Mouse (Mus musculus) olfactory bulb, adult 2 months (tissue): ENCODE results near the gene Me1. TPM values are rescaled to one million over a fixed set of nuclear protein-coding genes. Genes with fewer than 3 reads are reported as not detected.

Experiments
- H3K27ac ChIP-seq: fragments of 200-500 bp; 2 replicates; pipeline ENCODE4 v1.5.1; 2012; ENCODE audit warnings: low read depth, low read length; ENCODE audit not compliant: insufficient read depth
- H3K4me1 ChIP-seq: fragments of 200-500 bp; 2 replicates; pipeline ENCODE4 v1.6.1; 2012; ENCODE audit warnings: low read length; ENCODE audit not compliant: control insufficient read depth, insufficient read depth
- H3K4me3 ChIP-seq: fragments of 200-500 bp; 2 replicates; pipeline ENCODE4 v1.5.1; 2012; ENCODE audit warnings: mild to moderate bottlenecking, low read depth, low read length, moderate library complexity; ENCODE audit not compliant: insufficient read depth
- CTCF ChIP-seq: fragments of 200-500 bp; IDR thresholded peaks from 2 replicates; pipeline ENCODE4 v1.5.1; 2012; ENCODE audit warnings: low read depth, mild to moderate bottlenecking, low read length, moderate library complexity; ENCODE audit not compliant: insufficient read depth
- POLR2A ChIP-seq: fragments of 200-500 bp; IDR thresholded peaks from 2 replicates; pipeline ENCODE4 v1.6.1; 2012; ENCODE audit warnings: mild to moderate bottlenecking, low read depth, low read length, moderate library complexity; ENCODE audit not compliant: insufficient read depth
- WGBS: fragments of 180-500 bp; shearing (Covaris S2); methylation state at CpG from one replicate; pipeline ENCODE4 v1.1.7; 2018; 5-methylcytosine and 5-hydroxymethylcytosine counted together
- polyA plus RNA-seq: library from polyadenylated mRNA; stranded (reverse); fragments of >200 nt; gene quantifications from 2 replicates; pipeline ENCODE4 v1.2.4, GENCODE M21; 2012; ENCODE audit warnings: low replicate concordance; ENCODE audit not compliant: missing spikeins, insufficient read depth, insufficient read length

Me1 gene
- polyA plus RNA-seq, 1 experiment = not detected

DNA sequence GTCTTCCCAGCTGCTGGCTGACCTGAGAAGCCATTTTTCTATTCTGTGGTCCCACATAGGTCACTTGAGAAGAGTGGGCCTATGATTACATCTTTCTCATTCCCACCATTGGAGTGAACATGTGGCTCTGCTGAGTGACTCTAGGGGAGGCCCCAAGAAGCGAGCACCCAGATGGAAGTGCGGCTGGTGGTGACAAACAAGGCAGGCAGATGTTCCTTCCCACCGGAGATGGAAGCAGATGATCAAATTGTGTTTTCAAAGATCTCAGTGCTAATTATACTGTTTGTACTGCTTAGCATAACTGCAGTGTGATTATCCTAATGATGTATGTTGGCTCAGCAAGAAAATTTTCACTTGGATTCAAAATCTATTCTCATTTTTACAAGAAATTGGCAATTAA is 18.3 kb upstream of the Me1 start:
- H3K27ac ChIP-seq = no peak overlapping the region
- 36% methylated on average over 3 of the region's 3 CpGs for WGBS
- no peaks in the 10 kb centered on the region for H3K4me1 ChIP-seq
- H3K4me3 ChIP-seq = no peak overlapping the region
- TF ChIP-seq POLR2A (no peak), CTCF (no peak)

- WGBS = 91% methylated on average over 2 of the region's 2 CpGs
- Histone ChIP-seq H3K4me3 (no peak overlapping the region), H3K27ac (no peak overlapping the region), H3K4me1 (no peaks in the 10 kb centered on the region)
- TF ChIP-seq CTCF (no peak), POLR2A (no peak)
These were observed 16.9 kb upstream of the Me1 start for GRCm38 (mm10) chr9:86712648-86713047.

- H3K4me3 ChIP-seq = no peak overlapping the region
- no peaks in the 10 kb centered on the region for H3K4me1 ChIP-seq
- H3K27ac ChIP-seq = no peak overlapping the region
- TF ChIP-seq CTCF (no peak), POLR2A (no peak)
- 98% methylated on average over 2 of the region's 2 CpGs for WGBS
These were observed 14.4 kb upstream of the Me1 start for GRCm38 (mm10) chr9:86710091-86710634.

DNA sequence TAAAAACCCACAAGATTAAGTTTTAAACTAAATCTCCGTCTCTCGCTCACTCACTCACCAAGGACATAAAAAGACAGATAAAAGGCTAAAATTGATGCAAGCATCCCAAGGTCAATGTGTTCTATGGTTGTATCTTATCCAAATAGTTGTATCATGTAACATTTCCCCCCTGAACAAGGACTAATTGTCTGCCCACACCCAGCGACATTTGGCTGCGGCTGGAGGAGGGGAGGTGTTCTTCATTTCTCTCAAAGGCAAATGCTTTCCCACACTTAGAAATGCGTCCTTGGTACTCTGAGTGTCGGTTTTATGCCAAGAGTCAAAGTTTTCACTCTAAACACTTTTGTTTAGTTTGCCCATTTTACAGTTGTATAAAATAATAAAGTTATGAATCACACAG is 13.2 kb upstream of the Me1 start:
- WGBS = 63% methylated on average over 6 of the region's 6 CpGs
- TF ChIP-seq POLR2A = no peak
- TF ChIP-seq CTCF = no peak
- no peaks in the 10 kb centered on the region for H3K4me1 ChIP-seq
- H3K27ac ChIP-seq = no peak overlapping the region
- no peak overlapping the region for H3K4me3 ChIP-seq

DNA sequence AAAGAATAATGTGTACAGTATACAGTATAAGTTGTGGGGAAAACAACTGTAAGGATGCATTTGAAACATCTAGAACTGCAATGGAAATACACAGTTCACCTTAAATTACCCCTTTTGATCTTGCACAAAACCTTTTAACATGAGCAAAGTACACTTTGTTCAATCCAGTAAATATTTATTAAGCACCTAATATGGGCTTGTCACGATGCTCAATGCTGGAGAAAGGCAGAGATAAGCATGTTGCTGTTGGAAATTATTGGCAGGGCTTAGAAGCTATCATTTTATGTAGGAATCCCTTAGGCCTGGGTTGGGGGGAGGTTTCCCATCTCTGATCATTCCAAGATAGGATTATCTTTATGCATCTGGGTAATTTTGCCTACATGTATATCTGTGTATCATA is 11.7 kb upstream of the Me1 start:
- WGBS = 70% methylated on average over 1 of the region's 1 CpGs
- Histone ChIP-seq H3K4me1 (no peaks in the 10 kb centered on the region), H3K27ac (no peak overlapping the region), H3K4me3 (no peak overlapping the region)
- no peak for TF ChIP-seq CTCF
- TF ChIP-seq POLR2A = no peak

DNA sequence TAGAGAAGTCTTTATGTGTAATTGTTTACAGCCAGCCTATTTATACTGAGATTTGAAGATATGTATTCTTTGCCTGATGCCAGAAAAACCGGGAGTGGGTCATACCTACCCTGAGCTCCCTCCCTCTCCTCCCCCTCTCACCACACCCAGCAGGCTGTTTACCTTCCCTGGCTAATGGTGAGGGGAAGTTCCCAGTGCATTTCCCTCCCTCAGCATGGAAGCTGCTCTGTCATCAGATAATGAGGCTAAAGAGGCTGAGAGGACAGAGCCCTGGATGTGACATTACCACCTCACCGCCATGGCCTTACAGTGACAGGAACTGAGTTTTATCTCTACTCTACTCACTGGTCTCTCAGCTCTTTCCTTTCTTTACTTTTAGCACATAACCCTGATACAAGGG is 6.1 kb upstream of the Me1 start:
- TF ChIP-seq POLR2A = no peak
- no peak for TF ChIP-seq CTCF
- no peaks in the 10 kb centered on the region for H3K4me1 ChIP-seq
- no peak overlapping the region for H3K4me3 ChIP-seq
- WGBS = 68% methylated on average over 2 of the region's 2 CpGs
- H3K27ac ChIP-seq = no peak overlapping the region

DNA sequence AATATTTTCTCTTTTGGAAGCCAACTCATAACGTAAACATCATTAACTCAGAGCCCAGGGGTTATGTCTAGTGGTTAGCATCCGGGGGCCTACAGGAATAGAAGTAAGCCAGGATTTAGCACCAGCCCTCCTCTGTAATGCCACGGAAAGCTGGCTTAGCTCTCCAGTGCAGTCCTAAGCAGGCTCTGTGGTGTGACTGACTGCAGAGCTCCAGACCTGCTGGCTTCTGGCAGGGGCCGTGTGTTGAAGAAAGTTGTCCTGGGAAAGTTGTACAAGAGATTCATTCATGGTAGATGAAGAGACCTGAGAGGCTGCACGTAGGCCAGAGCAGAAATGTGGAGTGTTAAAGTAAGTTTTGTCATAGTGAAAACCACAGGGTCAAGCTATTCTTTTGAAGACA is 5.5 kb upstream of the Me1 start:
- TF ChIP-seq CTCF (no peak), POLR2A (no peak)
- Histone ChIP-seq H3K4me3 (no peak overlapping the region), H3K4me1 (no peaks in the 10 kb centered on the region), H3K27ac (no peak overlapping the region)
- 65% methylated on average over 5 of the region's 5 CpGs for WGBS

DNA sequence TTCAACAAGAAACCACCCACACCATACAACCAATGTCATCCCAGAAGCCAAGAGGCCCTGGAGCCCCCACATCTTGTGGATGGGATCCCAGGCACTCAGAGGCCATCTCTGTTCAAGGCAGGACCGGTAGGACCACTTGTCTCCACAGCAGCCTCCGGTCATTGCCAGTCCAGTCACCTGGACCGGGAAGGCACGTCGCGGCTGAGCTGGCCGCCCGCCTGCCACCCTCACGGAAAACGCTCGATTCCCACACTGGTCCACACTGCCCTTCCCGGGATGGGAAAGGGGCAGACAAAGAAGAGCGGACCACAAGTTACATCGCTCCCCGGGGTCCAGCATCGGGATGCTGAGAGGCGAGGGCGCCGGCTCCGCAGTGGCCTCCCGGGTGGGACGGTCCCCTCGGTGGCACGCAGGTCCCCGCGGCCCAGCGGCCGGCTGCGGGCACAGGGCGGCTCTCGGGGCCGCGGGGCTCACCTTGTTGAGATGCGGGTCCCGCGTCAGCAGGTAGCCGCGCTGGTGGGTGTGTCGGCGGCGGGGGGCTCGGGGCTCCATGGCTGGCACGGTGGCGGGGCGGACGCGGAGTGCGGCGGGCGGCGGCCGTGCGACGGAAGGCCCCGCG is 445 bp downstream of the Me1 start:
- peaks cover 6% of the 10 kb centered on the region for H3K4me1 ChIP-seq
- 2% methylated on average over 54 of the region's 56 CpGs for WGBS
- H3K27ac ChIP-seq = no peak overlapping the region; the same call in 1 of the 2 replicates
- 0 out of 2 replicates have a peak, but pooled peaks have one; percentile 20 for TF ChIP-seq POLR2A
- no peak for TF ChIP-seq CTCF
- H3K4me3 ChIP-seq = peak overlapping the region; percentile 89

DNA sequence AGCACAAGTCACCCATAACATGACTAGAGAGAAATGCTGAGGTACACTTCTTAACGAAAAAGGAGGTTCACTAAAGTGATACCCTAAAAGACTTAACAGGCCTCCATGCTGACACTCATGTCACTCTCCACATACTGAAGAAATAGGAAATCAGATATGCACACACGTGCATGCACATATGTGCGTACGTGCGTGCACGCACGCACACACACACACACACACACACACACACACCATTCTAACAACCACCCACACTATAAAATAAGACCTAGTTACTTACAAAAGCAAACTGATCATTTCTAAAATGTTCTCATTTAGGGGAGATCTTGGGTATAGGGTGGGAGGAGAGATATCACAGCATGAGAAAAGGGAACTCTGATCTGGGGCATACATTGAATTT is 1.1 kb downstream of the Me1 start:
- H3K4me1 ChIP-seq = peaks cover 6% of the 10 kb centered on the region
- no peak overlapping the region for H3K27ac ChIP-seq
- 93% methylated on average over 7 of the region's 7 CpGs for WGBS
- H3K4me3 ChIP-seq = no peak overlapping the region
- TF ChIP-seq POLR2A = no peak
- TF ChIP-seq CTCF = no peak

DNA sequence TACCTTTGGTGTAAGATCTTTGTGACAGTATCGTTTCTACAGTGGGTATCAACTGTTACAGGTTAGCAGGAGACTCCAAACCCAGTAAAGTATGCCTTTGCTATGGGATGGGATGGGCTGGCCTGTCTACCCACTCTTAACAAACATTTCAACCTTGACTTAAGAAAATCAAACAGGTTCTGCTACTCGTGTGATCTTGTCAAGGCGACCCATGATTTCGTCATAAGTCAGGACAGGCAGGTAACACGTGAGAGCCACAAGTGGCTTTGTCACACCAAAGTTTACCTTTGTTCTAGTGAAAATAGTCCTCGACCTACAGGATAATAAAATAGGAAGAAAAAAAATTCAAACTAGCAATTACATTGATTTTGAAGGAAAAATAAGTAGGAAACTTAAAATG is 1.8 kb downstream of the Me1 start:
- WGBS = 88% methylated on average over 6 of the region's 6 CpGs
- Histone ChIP-seq H3K4me3 (no peak overlapping the region), H3K4me1 (peaks cover 6% of the 10 kb centered on the region), H3K27ac (no peak overlapping the region)
- TF ChIP-seq CTCF = no peak
- TF ChIP-seq POLR2A = no peak
